24 mouse cellular contexts compared by ENCODE assay signal in genomic region chr1:88916531-88917050, GRCm38 (mm10).
DNase-seq lines count a peak whose midpoint lies in the region; TF ChIP-seq lines count a peak whose summit lies in the region.
"Had no signal": no experiment of that assay in that cellular context is flagged by ENCODE, and none has a peak within 500 bp of the region (broad histone marks: within the 10 kb centered on the region; RNA-seq: fewer than 3 reads in every experiment).

No protein-coding gene starts in this region.

- H3K9me3 ChIP-seq in heart, embryonic 10.5 days = no peaks in the 10 kb centered on the region
- peaks cover 16% of the 10 kb centered on the region; the same call in 1 of the 2 replicates for H3K9me3 ChIP-seq in hindbrain, embryonic 10.5 days
- H3K9me3 ChIP-seq: forebrain, embryonic 13.5 days; liver, embryonic 13.5 days; lung, embryonic 15.5 days had no signal

- no peak overlapping the region for H3K27ac ChIP-seq in heart, embryonic 10.5 days
- H3K27ac ChIP-seq in layer of hippocampus, adult 2 months = peak overlapping the region; percentile 71
- H3K27ac ChIP-seq in hindbrain, embryonic 10.5 days = no peak overlapping the region
- H3K27ac ChIP-seq: embryonic facial prominence, embryonic 13.5 days; forebrain, embryonic 13.5 days; hindbrain, embryonic 14.5 days; liver, embryonic 13.5 days; lung, embryonic 15.5 days; neural tube, embryonic 12.5 days had no signal

- H3K27me3 ChIP-seq in heart, embryonic 10.5 days (ENCODE audit: insufficient read depth, poor library complexity, severe bottlenecking) = no peaks in the 10 kb centered on the region
- H3K27me3 ChIP-seq in hindbrain, embryonic 10.5 days (ENCODE audit: insufficient read depth, poor library complexity, severe bottlenecking) = no peaks in the 10 kb centered on the region
- H3K27me3 ChIP-seq: embryonic facial prominence, embryonic 13.5 days; liver, embryonic 13.5 days; lung, embryonic 15.5 days; megakaryocyte, embryonic 14.5 days; neural tube, embryonic 12.5 days had no signal

- no peak overlapping the region for H3K4me3 ChIP-seq in heart, embryonic 10.5 days
- no peak overlapping the region for H3K4me3 ChIP-seq in layer of hippocampus, adult 2 months
- H3K4me3 ChIP-seq in hindbrain, embryonic 10.5 days = no peak overlapping the region
- H3K4me3 ChIP-seq: embryonic facial prominence, embryonic 13.5 days; erythroblast, embryonic 14.5 days; forebrain, embryonic 13.5 days; liver, embryonic 13.5 days; lung, embryonic 15.5 days; megakaryocyte, embryonic 14.5 days; neural tube, embryonic 12.5 days had no signal

- DNase-seq in adrenal gland, postnatal 10 days = peak; percentile 14
- no peak for DNase-seq in adrenal gland, postnatal 36 days
- DNase-seq in heart, adult 11 months = peak; percentile 92
- no peak for DNase-seq in heart, embryonic 10.5 days (ENCODE audit: low spot score)
- DNase-seq in layer of hippocampus, adult 2 months (ENCODE audit: low spot score in 2 of 2) = no peak
- DNase-seq in layer of hippocampus, postnatal 10 days (ENCODE audit: low spot score in 2 of 2) = no peak
- peak; percentile 90 for DNase-seq in Muller cell, postnatal 12 days (ENCODE audit: inconsistent ontology term)
- DNase-seq in hindbrain, embryonic 10.5 days (ENCODE audit: low spot score) = no peak
- DNase-seq: cerebellum, adult 18-20 months; cerebellum, postnatal 25 days; kidney, adult 8-10 months; kidney, postnatal 10 days; liver, embryonic 13.5 days; lung, postnatal 36 days; midbrain, embryonic 14.5 days; thymus, adult 18-20 months; thymus, postnatal 36 days had no signal

- 0 out of 2 replicates have a peak, but pooled peaks cover 2% of the 10 kb centered on the region for H3K4me1 ChIP-seq in heart, embryonic 10.5 days
- H3K4me1 ChIP-seq in hindbrain, embryonic 10.5 days (replicated peaks) = peaks cover 7% of the 10 kb centered on the region; the same call in 1 of the 2 replicates
- H3K4me1 ChIP-seq: liver, embryonic 13.5 days; megakaryocyte, embryonic 14.5 days; neural tube, embryonic 12.5 days had no signal

- no peaks in the 10 kb centered on the region for H3K36me3 ChIP-seq in heart, embryonic 10.5 days
- no peaks in the 10 kb centered on the region for H3K36me3 ChIP-seq in hindbrain, embryonic 10.5 days
- H3K36me3 ChIP-seq: embryonic facial prominence, embryonic 13.5 days; liver, embryonic 13.5 days; lung, embryonic 15.5 days; neural tube, embryonic 12.5 days had no signal

- WGBS in heart, embryonic 10.5 days = 88% methylated on average over 4 of the region's 4 CpGs
- 81% methylated on average over 4 of the region's 4 CpGs for WGBS in hindbrain, embryonic 10.5 days

- no peak for TF ChIP-seq CTCF in layer of hippocampus, adult 2 months (conservative IDR thresholded peaks at IDR 0.05)

Comparison
In these comparisons a context has a peak if more than half of its experiments do, and no peak if none do; other contexts are left out.
1. DNase-seq: peak in adrenal gland, postnatal 10 days (single experiment), heart, adult 11 months (single experiment) and Muller cell, postnatal 12 days (single experiment); none in adrenal gland, postnatal 36 days (0 of 2), heart, embryonic 10.5 days (single experiment), layer of hippocampus, adult 2 months (0 of 2), layer of hippocampus, postnatal 10 days (0 of 2) and hindbrain, embryonic 10.5 days (single experiment).